Mouse (Mus musculus) spleen, postnatal 4 days (tissue): Measurements from ENCODE around the gene Tas2r143.

Experiments
- DNase-seq, 2 experiments: peaks; one replicate each; pipeline ENCODE4 v3.0.0; 2022; ENCODE audit warnings: low spot score in 2 of 2

The Tas2r143 gene

DNA sequence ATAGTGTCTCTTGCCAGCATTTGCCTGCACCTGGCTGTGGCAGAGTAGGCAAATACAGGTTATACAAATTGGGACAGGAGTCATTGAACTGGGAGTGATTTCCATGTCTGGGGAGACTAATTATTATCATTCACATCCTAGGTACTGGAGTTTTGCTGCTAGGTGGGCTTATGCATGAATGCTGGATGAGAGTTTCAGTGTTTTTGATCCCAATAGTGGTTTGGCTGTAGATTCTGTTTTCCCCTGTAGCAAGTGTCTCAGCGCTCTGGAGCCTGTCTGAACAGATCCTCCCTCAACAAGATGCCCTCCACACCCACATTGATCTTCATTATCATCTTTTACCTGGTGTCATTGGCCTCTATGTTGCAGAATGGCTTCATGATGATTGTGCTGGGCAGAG lies at the start of gene Tas2r143:
TSS of gene Tas2r143 (plus strand) at position 301 of the 400 bp plus-strand sequence.
- no peak for DNase-seq

DNA sequence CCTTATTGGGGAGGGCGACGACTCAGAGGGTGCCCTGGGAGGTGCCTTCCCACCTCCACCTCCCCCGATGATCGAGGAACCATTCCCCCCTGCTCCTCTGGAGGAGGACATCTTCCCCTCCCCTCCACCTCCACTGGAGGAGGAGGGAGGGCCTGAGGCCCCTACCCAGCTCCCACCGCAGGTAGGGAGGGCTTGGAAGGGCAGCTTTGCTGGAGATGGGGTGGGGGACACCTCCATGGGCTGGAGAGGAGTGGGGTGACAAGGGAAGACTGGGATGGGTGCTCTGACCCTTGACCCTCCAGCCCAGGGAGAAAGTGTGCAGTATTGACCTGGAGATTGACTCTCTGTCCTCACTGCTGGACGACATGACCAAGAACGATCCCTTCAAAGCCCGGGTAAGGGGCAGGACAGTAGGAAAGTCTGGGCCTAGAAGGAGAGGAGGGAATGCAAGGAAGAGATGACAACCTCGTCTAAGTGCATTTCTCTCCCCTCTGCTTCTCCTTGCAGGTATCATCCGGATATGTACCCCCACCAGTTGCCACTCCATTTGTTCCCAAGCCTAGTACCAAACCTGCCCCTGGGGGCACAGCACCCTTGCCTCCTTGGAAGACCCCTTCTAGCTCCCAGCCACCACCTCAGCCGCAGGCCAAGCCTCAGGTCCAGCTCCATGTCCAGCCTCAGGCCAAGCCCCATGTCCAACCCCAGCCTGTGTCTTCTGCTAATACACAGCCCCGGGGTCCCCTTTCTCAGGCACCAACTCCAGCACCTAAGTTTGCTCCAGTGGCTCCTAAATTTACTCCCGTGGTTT lies 48.9 kb upstream of the Tas2r143 start:
- peak in 1 of 2 experiments; percentile 63 for DNase-seq

DNA sequence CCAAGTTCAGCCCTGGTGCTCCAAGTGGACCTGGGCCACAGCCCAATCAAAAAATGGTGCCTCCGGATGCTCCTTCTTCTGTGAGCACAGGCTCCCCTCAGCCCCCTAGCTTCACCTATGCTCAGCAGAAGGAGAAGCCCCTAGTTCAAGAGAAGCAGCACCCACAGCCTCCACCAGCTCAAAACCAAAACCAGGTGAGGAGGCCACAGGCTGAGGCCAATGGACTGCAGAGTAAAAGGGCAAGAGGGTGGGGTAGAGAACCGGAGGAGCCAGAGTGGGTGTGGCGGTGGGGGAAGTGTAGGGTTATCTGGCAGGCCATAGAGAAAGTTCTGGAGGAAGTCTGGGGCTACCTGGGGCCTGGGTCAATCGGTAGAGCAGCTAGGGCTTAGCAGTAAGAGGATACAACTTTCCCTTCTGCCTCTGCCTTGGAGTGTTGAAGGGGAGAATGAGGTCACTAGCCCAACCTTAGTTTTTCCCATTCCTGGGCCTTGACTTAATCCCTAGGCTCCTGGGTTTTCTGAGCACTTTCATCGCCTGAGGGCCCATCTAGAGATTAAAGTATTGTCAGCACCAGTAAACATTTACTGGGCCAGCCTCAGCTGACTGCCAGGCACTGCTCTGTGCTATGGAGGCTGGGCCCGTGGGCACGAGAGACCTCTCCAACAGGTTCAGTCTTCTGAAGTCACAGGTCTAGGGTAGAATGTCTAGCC lies 48.1 kb upstream of the Tas2r143 start:
- peak in 1 of 2 experiments; percentile 66 for DNase-seq

DNA sequence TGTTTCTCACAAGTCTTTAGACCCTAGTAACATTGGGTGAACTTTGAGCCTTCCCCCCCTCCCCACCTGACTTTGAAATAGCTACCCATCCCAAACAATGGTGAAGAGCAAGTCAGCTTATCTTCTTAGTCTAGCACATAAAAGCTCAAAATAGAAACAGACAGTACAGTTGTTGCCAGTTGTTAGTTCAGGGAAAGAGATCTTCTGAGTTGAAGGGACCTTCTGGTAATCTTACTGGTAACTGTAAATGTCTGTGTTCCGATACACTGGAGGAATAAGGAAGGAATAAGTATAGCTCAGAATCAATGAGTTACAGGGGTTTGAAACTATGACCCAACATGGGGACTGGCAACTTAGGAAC lies 47.6 kb upstream of the Tas2r143 start:
- DNase-seq: no peak

DNA sequence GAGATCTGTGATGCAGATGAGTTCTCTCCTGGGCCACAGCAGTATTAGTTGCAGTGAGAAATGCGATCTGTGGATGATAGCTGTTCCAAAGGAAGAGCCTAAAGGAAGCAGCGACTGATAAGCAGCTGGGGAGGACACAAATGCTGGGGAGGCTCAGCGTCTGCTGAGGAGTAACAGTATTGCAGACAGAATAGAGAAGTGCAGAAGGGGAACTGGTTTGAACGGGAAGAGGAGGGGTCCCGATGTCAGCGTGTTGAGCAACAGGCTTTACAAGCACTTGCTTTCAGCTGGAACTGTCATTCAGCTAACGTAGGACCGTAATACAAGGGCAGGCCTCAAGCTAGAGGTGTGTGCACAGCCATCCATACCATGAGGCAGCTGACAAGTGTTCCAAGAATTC lies 46.9 kb upstream of the Tas2r143 start:
- DNase-seq: peak; percentile 40 to 71

DNA sequence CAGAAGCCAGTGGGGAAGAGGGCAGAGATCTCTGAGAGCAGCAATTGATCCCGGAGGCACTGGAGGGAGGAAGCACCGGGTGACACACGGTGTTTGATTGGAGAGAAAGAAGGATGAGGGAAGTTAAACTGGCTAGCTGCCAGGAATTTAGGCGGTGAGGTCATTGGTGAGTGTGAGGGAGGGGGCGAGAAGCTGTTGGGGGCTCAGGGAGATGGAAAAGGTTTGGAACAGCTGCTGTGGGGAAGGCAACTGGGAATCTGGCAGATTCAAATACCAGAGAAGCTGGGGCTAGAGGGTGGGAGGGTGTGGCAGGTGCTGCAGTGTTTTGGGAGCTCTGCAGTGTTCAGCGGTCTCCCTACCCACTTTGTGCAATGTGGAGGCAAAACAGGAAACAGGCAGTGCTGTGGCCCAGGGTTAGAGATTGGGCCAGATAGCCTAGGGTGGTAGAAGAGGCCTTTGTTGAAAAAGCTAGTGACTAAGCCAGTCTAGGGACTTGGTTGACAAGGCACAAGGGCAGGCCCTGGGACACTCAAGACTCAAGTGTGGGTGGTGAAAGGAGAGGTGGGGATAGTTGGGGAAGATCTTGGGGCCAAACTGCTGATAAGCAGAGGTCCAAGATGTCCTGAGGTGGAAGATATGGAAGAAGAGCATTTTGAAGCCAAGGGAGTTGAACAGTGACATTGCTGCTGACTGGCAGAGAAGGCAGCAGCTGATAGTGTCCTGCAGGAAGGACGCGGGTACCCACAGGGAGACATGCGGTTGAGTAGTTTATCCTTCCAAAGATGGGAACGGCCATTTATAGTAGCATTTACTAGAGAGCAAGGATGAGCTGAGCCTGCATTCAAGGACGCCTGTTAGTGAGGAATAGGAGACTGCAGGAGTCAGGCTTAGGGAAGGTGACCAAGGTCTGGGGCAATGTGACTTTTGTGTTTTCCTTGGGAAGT lies 45.7 kb upstream of the Tas2r143 start:
- DNase-seq: peak in 1 of 2 experiments; percentile 63

DNA sequence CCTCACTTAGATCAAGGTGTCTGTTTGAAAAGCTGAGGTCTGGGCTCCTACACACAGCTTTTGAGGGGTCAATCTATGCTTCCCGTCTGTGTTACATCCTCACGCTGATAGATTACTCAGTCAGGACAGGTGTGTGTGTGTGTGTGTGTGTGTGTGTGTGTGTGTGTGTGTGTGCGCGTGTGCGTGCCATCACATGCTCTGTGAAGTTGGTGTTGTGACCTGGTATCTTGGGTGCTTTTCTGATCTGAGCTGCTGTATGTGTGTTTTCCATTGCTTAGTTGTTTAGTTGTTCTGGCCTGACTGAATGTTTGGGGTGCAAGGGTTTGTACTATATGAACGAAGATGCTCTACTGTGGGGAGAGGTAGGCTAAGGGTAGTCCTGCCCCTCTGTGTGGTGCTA lies 44.7 kb upstream of the Tas2r143 start:
- no peak for DNase-seq

DNA sequence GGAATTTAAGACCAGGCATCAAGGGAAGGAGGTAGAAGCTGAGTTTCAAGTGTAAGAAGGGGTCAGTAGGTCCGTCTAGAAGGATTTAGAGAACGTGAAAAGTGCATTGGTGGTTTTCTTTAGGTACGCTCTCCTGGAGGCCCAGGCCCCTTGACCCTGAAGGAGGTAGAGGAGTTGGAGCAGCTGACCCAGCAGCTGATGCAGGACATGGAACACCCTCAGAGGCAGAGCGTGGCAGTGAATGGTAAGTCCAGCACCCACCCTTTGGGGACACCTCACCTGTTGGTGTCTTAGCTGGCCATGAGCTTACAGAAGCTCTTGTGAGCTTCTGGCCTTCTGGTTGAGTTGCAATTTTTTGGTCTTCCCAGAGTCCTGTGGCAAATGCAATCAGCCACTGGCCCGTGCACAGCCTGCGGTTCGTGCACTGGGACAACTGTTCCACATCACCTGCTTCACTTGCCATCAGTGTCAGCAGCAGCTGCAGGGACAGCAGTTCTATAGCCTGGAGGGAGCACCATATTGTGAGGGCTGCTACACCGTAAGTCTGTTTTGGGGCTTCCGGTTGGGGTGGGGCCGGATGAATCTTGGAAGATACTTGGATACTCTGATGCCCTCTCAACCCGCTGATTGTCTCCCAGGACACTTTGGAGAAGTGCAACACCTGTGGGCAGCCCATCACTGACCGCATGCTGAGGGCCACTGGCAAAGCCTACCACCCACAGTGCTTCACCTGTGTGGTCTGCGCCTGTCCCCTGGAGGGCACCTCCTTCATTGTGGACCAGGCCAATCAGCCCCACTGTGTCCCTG lies 44.0 kb upstream of the Tas2r143 start:
- no peak for DNase-seq

DNA sequence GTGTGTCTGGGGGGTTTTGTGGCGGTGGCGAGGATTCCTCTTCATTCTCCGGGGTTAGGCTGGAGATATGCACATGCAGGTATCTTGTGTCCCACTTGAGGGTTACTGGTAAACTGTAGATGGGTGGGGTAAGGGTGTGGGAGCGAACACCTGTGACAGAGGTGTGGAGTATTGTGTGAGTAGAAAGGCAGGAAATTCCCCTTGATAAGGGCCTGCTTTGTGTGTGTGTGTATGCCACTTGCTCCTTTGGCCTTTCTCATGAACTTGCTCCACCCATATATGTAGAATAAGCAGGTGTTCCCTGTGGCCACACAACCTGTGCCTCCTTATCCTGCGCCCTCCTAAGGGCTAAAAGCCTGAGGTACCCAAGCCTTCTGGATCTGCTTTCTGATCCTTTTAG lies 43.1 kb upstream of the Tas2r143 start:
- no peak for DNase-seq

DNA sequence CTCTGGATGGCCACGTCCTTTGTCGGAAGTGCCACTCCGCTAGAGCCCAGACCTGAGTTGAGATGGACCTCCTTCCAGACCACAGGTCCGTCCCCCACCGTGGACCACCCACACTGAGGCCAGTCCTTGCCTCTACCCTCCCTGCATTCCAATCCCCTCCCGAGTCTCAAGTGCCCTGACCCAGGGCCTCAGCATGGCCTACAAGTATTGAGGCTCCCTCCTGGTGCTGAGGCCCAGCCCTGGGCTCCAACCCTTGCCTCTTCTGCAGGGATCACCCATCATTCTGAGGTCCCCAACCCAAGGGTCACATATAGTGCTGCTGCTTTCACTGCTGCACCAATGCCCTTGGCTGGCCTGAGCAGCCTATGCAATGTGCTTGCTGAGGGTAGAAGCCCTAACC lies 42.1 kb upstream of the Tas2r143 start:
- DNase-seq: no peak

DNA sequence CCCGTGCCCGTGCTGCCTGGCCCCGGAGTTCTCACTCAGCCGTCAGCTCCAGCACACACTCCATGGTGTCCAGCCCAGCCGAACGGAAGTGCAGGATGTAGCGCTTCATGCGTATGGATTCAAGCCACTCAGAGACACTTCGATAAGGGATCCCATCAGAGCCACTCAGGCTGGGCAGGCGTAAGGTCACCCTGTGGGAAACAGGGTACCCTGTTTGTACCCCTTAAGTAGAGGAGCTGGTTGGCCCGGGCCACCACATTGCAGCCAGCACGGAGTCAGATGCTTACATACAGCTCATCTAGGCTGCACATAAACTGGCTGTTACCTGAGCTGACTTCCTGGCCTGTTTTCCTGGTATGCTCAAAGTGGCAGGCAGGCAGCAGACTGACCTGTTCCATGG lies 41.1 kb upstream of the Tas2r143 start:
- DNase-seq: no peak

DNA sequence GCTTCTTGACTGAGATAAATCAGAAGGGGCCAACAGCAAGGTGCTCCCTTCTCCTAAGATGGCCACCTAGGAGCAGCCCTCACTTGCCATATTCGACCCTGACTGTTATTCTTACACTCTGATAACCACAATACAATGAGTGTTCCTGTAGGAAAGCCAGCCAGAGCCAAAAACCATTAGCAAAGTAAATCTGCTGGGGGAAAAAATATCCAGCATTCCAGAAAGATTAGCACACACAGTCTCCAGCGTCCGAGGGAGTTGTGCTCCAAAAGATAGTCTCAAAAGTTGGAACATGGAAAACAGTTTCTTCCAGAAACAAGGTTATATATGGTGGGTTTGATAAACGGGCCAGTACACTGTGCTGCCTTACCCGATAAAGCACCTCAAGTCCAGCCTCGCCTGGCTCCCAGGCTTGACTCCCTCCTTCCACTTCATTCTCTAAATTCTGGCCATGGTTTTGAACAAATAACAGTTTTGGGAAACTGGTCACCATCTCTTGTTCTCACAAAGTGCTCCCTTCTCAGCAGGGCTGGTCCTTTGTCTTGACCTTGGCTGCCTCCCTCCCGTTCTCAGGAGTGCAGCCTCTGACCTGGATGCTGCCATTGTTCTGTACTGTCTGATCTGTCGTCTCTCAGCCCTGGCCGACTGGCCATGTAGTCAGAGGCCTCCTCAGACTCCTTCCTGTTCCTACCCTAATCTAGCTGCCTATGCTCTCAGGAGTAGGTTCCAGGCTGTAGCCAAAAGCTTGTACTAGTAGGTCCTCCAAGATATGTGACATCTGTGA lies 40.5 kb upstream of the Tas2r143 start:
- peak in 1 of 2 experiments; percentile 47 for DNase-seq

DNA sequence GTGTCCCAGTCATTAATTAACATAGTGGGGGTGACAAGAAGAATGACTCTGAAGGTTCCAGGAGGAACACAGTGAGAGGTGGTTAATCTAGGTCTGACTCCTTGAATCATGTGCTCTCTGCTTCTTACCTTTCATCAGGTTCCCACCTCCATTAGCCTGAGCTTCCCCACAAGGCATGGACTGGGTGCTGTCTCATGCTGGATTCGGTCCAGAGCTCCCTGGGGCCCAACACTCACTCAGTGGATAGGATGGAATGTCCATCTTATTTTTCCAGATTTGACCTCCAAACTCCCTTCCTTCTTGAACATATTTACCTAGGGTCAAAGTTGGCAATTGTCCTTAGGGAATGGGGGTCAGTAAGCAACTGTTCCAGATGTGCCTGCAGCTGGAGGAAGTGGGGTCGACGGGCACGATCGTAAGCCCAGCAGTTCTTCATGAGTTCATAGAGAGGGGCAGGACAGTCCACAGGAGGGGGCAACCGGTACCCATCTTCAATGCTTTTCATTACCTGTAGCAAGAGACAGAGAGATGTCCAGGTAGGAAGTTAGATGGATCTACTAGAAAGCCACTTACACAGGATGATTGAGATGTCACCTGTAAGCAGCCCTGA lies 39.7 kb upstream of the Tas2r143 start:
- no peak for DNase-seq

DNA sequence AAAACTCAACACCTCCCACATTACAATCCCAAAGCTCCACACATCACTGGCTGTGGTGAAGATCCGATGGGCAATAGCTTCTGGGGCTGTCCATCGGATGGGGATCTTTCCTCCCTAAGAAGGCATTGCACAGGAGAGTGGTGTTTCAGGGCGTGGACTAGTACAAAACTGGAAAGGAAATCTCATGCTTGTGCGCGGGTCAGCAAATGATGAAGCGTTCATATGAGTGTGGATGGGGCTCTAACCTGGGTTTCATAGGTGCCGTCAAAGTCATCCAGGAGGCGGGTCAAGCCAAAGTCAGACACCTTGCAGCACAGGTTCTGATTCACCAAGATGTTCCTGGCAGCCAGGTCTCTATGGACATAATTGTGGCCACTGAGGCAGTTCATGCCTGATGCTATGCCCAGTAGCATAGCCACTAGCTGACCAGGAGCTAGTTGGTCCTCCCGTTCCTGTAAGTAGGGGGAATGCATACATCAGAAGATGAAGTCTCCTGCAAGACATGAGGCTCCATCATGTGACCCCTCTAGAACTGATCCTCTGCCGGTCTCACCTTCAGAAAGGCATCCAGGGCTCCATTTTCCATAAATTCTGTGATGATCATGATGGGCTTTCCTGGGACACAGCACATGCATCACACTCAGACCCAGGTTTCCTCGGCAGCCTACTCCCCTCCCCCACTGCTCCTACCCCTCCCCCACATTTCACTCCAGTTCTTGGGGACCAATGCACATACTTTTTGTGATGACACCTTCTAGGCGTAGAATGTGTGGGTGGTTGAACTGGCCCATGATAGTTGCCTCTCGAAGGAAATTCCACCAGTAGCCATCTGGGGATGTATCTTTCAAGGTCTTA lies 38.8 kb upstream of the Tas2r143 start:
- DNase-seq: no peak

DNA sequence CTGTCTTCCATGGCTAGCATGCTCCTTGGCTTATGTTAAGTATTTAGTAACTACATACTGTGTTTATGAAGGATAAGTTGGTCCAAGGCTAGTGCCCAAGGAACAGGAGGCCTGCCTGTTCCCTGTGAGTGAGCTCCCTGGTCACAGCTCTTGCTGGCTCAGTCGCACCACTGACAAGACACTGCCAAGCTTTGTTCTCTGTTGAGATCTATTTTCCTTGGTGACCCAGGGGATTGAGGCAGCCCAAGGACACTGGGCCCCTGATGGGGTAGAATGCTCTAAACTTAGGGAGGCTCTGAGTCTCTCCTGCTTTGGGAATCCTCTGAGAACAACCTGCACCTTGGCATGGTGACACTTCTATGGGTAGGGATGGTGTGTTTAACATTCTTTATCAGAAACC lies 38.0 kb upstream of the Tas2r143 start:
- DNase-seq: no peak

DNA sequence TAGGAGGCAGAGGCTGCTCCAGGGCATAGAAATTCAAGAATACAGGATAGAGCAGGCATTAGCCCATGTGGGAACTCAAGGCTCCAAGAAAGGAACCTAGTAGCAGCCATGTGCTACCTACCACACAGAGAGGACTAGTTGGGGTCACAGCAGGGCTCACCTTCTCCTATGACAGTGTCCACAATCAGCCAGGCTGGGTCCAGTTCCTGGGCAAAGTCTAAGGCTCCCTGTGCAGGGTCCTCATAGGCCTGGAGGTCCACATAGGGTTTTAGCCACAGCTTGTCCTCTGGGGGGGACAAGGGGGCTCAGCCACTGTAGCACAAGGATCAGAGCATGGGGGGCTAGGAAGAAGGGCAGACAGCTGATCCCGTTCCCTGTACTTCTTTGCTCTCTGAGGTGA lies 37.5 kb upstream of the Tas2r143 start:
- no peak for DNase-seq

DNA sequence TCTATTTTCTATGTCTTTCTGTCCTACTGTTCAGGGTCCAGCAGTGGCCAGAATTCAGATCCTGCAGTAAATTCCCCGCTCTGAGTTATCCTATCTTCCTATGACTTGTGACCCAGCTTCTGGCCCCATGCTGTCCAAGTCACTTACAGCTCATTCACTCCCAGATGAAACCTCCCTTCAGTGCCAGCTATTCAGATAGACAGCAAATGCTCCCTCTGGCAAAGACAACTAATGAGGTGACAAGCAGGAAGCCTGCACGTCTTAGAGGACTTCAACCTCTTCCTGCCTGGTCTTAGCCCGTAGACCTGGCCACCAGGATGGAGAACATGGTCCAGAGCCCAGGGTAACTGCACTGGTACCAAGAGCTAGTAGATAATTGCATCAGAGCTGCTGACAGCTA lies 37.1 kb upstream of the Tas2r143 start:
- DNase-seq: no peak

DNA sequence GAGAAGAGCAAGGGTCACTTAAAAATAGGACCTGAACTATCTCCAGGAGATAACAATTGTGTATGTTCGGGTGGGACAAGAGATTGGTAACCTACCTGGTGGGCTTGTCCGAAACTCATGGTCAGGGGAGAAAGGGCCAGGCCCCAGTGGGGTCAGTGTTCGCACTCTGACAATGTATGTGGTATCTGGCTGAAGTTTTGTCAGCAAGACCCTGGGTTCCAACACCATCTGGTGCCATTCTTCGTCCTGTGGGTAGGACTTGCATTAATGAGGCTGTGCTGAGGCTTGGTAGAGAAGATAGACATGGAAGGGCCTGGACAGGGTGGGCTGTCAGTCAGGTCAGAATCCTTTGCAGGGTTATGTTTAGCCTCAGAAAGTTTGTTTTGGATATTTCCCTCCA lies 36.0 kb upstream of the Tas2r143 start:
- no peak for DNase-seq

DNA sequence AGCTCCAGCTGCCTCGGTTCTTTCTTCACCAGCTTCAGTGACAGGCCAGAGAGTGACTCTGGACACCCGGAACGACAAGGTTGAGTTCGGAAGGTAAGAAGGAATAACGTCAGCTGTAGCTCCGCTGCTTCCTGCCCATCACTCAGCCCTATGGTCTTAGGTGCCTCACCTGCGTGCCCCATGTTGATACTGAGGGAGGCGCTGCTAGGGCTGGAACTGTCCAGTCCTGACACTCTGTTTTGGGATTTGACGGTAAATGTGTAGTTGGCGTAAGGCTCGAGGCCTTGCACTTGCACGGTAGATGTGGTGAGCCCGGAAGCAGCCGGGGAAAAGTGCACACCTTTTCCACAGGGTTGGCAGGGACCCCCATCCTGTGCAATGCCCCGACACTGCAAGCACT lies 35.4 kb upstream of the Tas2r143 start:
- DNase-seq: no peak
